Mouse (Mus musculus) brain, embryonic 14.5 days (tissue): ENCODE measurements at regions not wholly inside any gene's neighbourhood (a gene's known extent, or its start where the extent isn't known, plus 50 kb on each side); places are given as distances from the start of the nearest gene placed in this dataset.
"Not testable (repeated sequence)": the region's sequence is repeated elsewhere in the genome, so short reads cannot be mapped to it uniquely, and the experiment has no call there.

Source experiments
- CTCF ChIP-seq: fragments of 200-500 bp; IDR thresholded peaks from 2 replicates; pipeline ENCODE4 v1.5.1; 2012; ENCODE audit warnings: inconsistent platforms, mild to moderate bottlenecking, moderate library complexity, borderline replicate concordance; ENCODE audit not compliant: insufficient read depth, insufficient read length; ENCODE audit errors: extremely low read depth
- POLR2A ChIP-seq: fragments of 200-500 bp; IDR thresholded peaks from 2 replicates; pipeline ENCODE4 v1.6.1; 2012; ENCODE audit warnings: mild to moderate bottlenecking, inconsistent platforms, borderline replicate concordance; ENCODE audit not compliant: poor library complexity, insufficient read depth, insufficient read length, severe bottlenecking; ENCODE audit errors: extremely low read depth

DNA sequence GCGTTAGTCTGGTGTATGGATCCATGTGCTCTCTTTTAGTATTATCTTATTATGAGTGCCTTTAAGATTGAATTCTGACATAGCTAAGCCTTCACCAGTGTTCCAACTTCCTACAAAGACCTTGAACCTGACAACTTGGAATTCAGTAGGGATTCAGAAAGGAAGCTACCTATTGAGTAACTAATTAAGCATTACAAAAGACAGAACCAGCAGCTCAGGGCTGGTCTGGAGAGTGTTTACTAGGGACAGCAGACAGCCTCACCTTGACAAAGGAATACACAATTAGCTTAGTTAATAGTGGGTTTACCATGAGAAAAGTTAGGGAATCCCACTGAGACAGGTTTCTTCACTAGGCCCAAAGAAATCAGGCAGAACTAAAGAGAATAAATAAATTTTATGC is 202.6 kb upstream of the Cntn5 start:
- not testable (repeated sequence) for TF ChIP-seq CTCF, POLR2A
